Mouse (Mus musculus) right cerebral cortex, postnatal 25 days (tissue): ENCODE data around the gene Trpv6.

Experiments
- DNase-seq: peaks from one replicate; pipeline ENCODE4 v3.0.0; 2022

Trpv6 gene

GRCm38 (mm10) chr6:41636178-41636577 is at the start of gene Trpv6:
TSS of gene Trpv6 (minus strand) at chr6:41636405.
- no peak for DNase-seq

- DNase-seq, result no peak
These were observed 49.4 kb upstream of the Trpv6 start for GRCm38 (mm10) chr6:41685596-41685995.

GRCm38 (mm10) chr6:41684911-41685310 is 48.7 kb upstream of the Trpv6 start:
- DNase-seq, result no peak

- no peak for DNase-seq
These were observed 47.9 kb upstream of the Trpv6 start, which contains the start of gene Llcfc1 for GRCm38 (mm10) chr6:41684131-41684530. TSS of gene Llcfc1 (plus strand) at chr6:41684431.

- no peak for DNase-seq
These were observed 45.5 kb upstream of the Trpv6 start for GRCm38 (mm10) chr6:41681656-41682055.

GRCm38 (mm10) chr6:41680669-41681068 is 44.5 kb upstream of the Trpv6 start, which contains the start of gene Trpv5:
TSS of gene Trpv5 (minus strand) at chr6:41680769.
- DNase-seq, result no peak

- no peak for DNase-seq
These were observed 40.3 kb upstream of the Trpv6 start for GRCm38 (mm10) chr6:41676530-41676929.

- DNase-seq, result no peak
These were observed 26.1 kb upstream of the Trpv6 start for GRCm38 (mm10) chr6:41662320-41662719.

GRCm38 (mm10) chr6:41658487-41658886 is 22.3 kb upstream of the Trpv6 start:
- no peak for DNase-seq

GRCm38 (mm10) chr6:41654648-41655047 is 18.4 kb upstream of the Trpv6 start:
- DNase-seq, result no peak

GRCm38 (mm10) chr6:41653173-41653572 is 17.0 kb upstream of the Trpv6 start:
- DNase-seq, result no peak

GRCm38 (mm10) chr6:41646672-41647071 is 10.5 kb upstream of the Trpv6 start:
- no peak for DNase-seq

- no peak for DNase-seq
These were observed 10.0 kb upstream of the Trpv6 start for GRCm38 (mm10) chr6:41646220-41646619.

- no peak for DNase-seq
These were observed 7.0 kb upstream of the Trpv6 start for GRCm38 (mm10) chr6:41643227-41643626.

GRCm38 (mm10) chr6:41642765-41643164 is 6.6 kb upstream of the Trpv6 start:
- no peak for DNase-seq

- no peak for DNase-seq
These were observed 5.1 kb upstream of the Trpv6 start for GRCm38 (mm10) chr6:41641173-41641866.

GRCm38 (mm10) chr6:41640449-41640848 is 4.2 kb upstream of the Trpv6 start:
- DNase-seq, result no peak

- DNase-seq, result no peak
These were observed 1.8 kb upstream of the Trpv6 start for GRCm38 (mm10) chr6:41637927-41638506.

GRCm38 (mm10) chr6:41637393-41637792 is 1.2 kb upstream of the Trpv6 start:
- DNase-seq, result no peak

GRCm38 (mm10) chr6:41635211-41635610 is 994 bp downstream of the Trpv6 start:
- no peak for DNase-seq

- no peak for DNase-seq
These were observed 4.7 kb downstream of the Trpv6 start for GRCm38 (mm10) chr6:41631549-41631948.

- DNase-seq, result no peak
These were observed 5.4 kb downstream of the Trpv6 start for GRCm38 (mm10) chr6:41630791-41631190.

- no peak for DNase-seq
These were observed 8.0 kb downstream of the Trpv6 start for GRCm38 (mm10) chr6:41628180-41628579.

GRCm38 (mm10) chr6:41622661-41623060 is 13.5 kb downstream of the Trpv6 start:
- DNase-seq, result peak; percentile 48
